Mouse (Mus musculus) c-Kit-positive CD71-negative TER-119-negative erythroid progenitor cells, embryonic 14.5 days (primary cell): ENCODE results near the gene Zcchc18.
"Not testable (repeated sequence)": the region's sequence is repeated elsewhere in the genome, so short reads cannot be mapped to it uniquely, and the experiment has no call there.

Source experiments
- DNase-seq: peaks from one replicate; pipeline ENCODE4 v3.0.0-alpha.2; 2013; ENCODE audit warnings: low read depth

The Zcchc18 gene

GRCm38 (mm10) chrX:136992978-136993547 lies at the start of gene Zcchc18:
Zcchc18 (plus strand) TSS chrX:136993155.
- DNase-seq: no peak

- not testable (repeated sequence) for DNase-seq
These were observed 35.2 kb upstream of the Zcchc18 start for GRCm38 (mm10) chrX:136957583-136958279.

GRCm38 (mm10) chrX:136958300-136958699 lies 34.7 kb upstream of the Zcchc18 start:
- DNase-seq: not testable (repeated sequence)

GRCm38 (mm10) chrX:136959688-136960087 lies 33.3 kb upstream of the Zcchc18 start:
- DNase-seq: no peak

GRCm38 (mm10) chrX:136975397-136975796 lies 17.6 kb upstream of the Zcchc18 start, which contains the start of gene Tmsb15b2:
Tmsb15b2 (minus strand) TSS chrX:136975497.
- not testable (repeated sequence) for DNase-seq

- no peak for DNase-seq
These were observed 16.4 kb upstream of the Zcchc18 start, which contains the start of the genes Tmsb15l and Tmsb15b1 for GRCm38 (mm10) chrX:136976424-136977084. Tmsb15l (minus strand) TSS chrX:136976869. Tmsb15b1 (minus strand) TSS chrX:136976874.

GRCm38 (mm10) chrX:136978616-136979015 lies 14.3 kb upstream of the Zcchc18 start:
- no peak for DNase-seq

- DNase-seq: no peak
These were observed 6.9 kb upstream of the Zcchc18 start for GRCm38 (mm10) chrX:136986039-136986438.

GRCm38 (mm10) chrX:136991274-136991673 lies 1.7 kb upstream of the Zcchc18 start:
- DNase-seq: no peak

GRCm38 (mm10) chrX:136992191-136992965 lies 577 bp upstream of the Zcchc18 start:
- no peak for DNase-seq

GRCm38 (mm10) chrX:136993641-136994040 lies 686 bp downstream of the Zcchc18 start:
- no peak for DNase-seq

GRCm38 (mm10) chrX:136996256-136996655 lies 3.3 kb downstream of the Zcchc18 start:
- no peak for DNase-seq

GRCm38 (mm10) chrX:137015099-137015709 lies 22.2 kb downstream of the Zcchc18 start:
- peak; percentile 36 for DNase-seq

GRCm38 (mm10) chrX:137017668-137018067 lies 24.7 kb downstream of the Zcchc18 start:
- no peak for DNase-seq

- DNase-seq: peak; percentile 56
These were observed 26.4 kb downstream of the Zcchc18 start for GRCm38 (mm10) chrX:137019310-137019709.

- DNase-seq: no peak
These were observed 38.0 kb downstream of the Zcchc18 start for GRCm38 (mm10) chrX:137030916-137031315.

- no peak for DNase-seq
These were observed 38.8 kb downstream of the Zcchc18 start for GRCm38 (mm10) chrX:137031726-137032125.

- DNase-seq: no peak
These were observed 41.4 kb downstream of the Zcchc18 start for GRCm38 (mm10) chrX:137034322-137034721.

GRCm38 (mm10) chrX:137037470-137037999 lies 44.6 kb downstream of the Zcchc18 start:
- DNase-seq: no peak

- peak; percentile 50 for DNase-seq
These were observed 45.1 kb downstream of the Zcchc18 start, which contains the start of gene Slc25a53 for GRCm38 (mm10) chrX:137038000-137038483. Slc25a53 (minus strand) TSS chrX:137038302.

- DNase-seq: no peak
These were observed 45.5 kb downstream of the Zcchc18 start for GRCm38 (mm10) chrX:137038502-137038901.
